Mouse (Mus musculus) neural tube, embryonic 11.5 days (tissue): ENCODE data around the gene Sept7. TPM values are rescaled to one million over a fixed set of nuclear protein-coding genes. Genes with fewer than 3 reads are reported as not detected.
A peak's percentile ranks its signal among the peaks of the same experiment; 100 is the strongest.

ENCODE experiments used
- ATAC-seq: fragments of 200-750 bp; cut with Nextera tagmentation; 2 replicates; pipeline ENCODE4 v1.8.0; 2017; ENCODE audit warnings: moderate number of reproducible peaks, mild to moderate bottlenecking, moderate TSS enrichment, moderate library complexity; ENCODE audit not compliant: insufficient read depth, low FRiP score, low TSS enrichment
- DNase-seq: peaks from one replicate; pipeline ENCODE4 v3.0.0-alpha.2; 2015; ENCODE audit warnings: low spot score
- H3K27ac ChIP-seq: fragments of 300-500 bp; sonication (generic); 2 replicates; pipeline ENCODE4 v1.5.1; 2014; ENCODE audit warnings: low read depth, mild to moderate bottlenecking, low read length
- H3K27me3 ChIP-seq: fragments of 300-500 bp; sonication (generic); 2 replicates; pipeline ENCODE4 v1.6.1; 2014; ENCODE audit warnings: mild to moderate bottlenecking, low read length, mixed read lengths; ENCODE audit not compliant: control insufficient read depth, insufficient read depth
- H3K36me3 ChIP-seq: fragments of 300-500 bp; sonication (generic); 2 replicates; pipeline ENCODE4 v1.6.1; 2014; ENCODE audit warnings: mild to moderate bottlenecking, low read length, moderate library complexity, mixed read lengths; ENCODE audit not compliant: control insufficient read depth, insufficient read depth
- H3K4me1 ChIP-seq: fragments of 300-500 bp; sonication (generic); 2 replicates; pipeline ENCODE4 v1.6.1; 2014; ENCODE audit warnings: low read length, mixed read lengths; ENCODE audit not compliant: control insufficient read depth, insufficient read depth
- H3K4me2 ChIP-seq: fragments of 300-500 bp; sonication (generic); 2 replicates; pipeline ENCODE4 v1.6.1; 2014; ENCODE audit warnings: low read depth, mild to moderate bottlenecking, moderate library complexity
- H3K4me3 ChIP-seq: fragments of 300-500 bp; sonication (generic); 2 replicates; pipeline ENCODE4 v1.5.1; 2014; ENCODE audit warnings: low read depth, low read length
- H3K9ac ChIP-seq: fragments of 300-500 bp; sonication (generic); 2 replicates; pipeline ENCODE4 v1.6.1; 2014; ENCODE audit warnings: mild to moderate bottlenecking, low read length
- H3K9me3 ChIP-seq: fragments of 300-500 bp; sonication (generic); 2 replicates; pipeline ENCODE4 v1.6.1; 2016; ENCODE audit warnings: low read length; ENCODE audit not compliant: control insufficient read depth
- WGBS: fragments of 180-500 bp; shearing (Covaris S2); extraction: QIAGEN DNeasy Blood & Tissue Kit; methylation state at CpG from one replicate; pipeline ENCODE4 v1.1.7; 2014; 5-methylcytosine and 5-hydroxymethylcytosine counted together
- polyA plus RNA-seq: library from polyadenylated mRNA; unstranded; fragments of >200 nt; fragmentation: Nextera tagmentation; extraction: Ambion mirVana; gene quantifications from 2 replicates; pipeline ENCODE4 v1.2.1, GENCODE M21; 2014

Gene Sept7
- polyA plus RNA-seq, 1 experiment from 2014 or later = 311 TPM

GRCm38 (mm10) chr9:25251174-25251573, 1.1 kb upstream of the Sept7 start:
- DNase-seq (no peak), ATAC-seq (no peak)
- no peaks in the 10 kb centered on the region for H3K27me3 ChIP-seq
- 12% methylated on average over 6 of the region's 6 CpGs for WGBS
- peak overlapping the region; percentile 97 for H3K4me3 ChIP-seq
- H3K9ac ChIP-seq = peak overlapping the region; percentile 96
- H3K4me1 ChIP-seq = peaks cover 7% of the 10 kb centered on the region
- peak overlapping the region; percentile 99 for H3K27ac ChIP-seq
- no peaks in the 10 kb centered on the region for H3K9me3 ChIP-seq
- peak overlapping the region; percentile 52 for H3K4me2 ChIP-seq
- H3K36me3 ChIP-seq = no peaks in the 10 kb centered on the region

- peak overlapping the region; percentile 97 for H3K4me3 ChIP-seq
- peak; percentile 91 for DNase-seq
- H3K4me1 ChIP-seq = peaks cover 7% of the 10 kb centered on the region
- peak; percentile 86 for ATAC-seq
- H3K9ac ChIP-seq = peak overlapping the region; percentile 96
- H3K4me2 ChIP-seq = peak overlapping the region; percentile 52
- H3K9me3 ChIP-seq = no peaks in the 10 kb centered on the region
- H3K27me3 ChIP-seq = no peaks in the 10 kb centered on the region
- 0% methylated on average over 41 of the region's 41 CpGs for WGBS
- H3K27ac ChIP-seq = peak overlapping the region; percentile 99
- no peaks in the 10 kb centered on the region for H3K36me3 ChIP-seq
These were observed 492 bp upstream of the Sept7 start for GRCm38 (mm10) chr9:25251611-25252282.

- under 1% methylated on average over 41 of the region's 78 CpGs for WGBS
- H3K9me3 ChIP-seq = no peaks in the 10 kb centered on the region
- peak overlapping the region; percentile 97 for H3K4me3 ChIP-seq
- peak overlapping the region; percentile 96 for H3K9ac ChIP-seq
- peak; percentile 65 for DNase-seq
- peak; percentile 62 for ATAC-seq
- no peaks in the 10 kb centered on the region for H3K36me3 ChIP-seq
- H3K27me3 ChIP-seq = no peaks in the 10 kb centered on the region
- H3K4me2 ChIP-seq = peak overlapping the region; percentile 35
- peaks cover 7% of the 10 kb centered on the region for H3K4me1 ChIP-seq
- H3K27ac ChIP-seq = peak overlapping the region; percentile 99
These were observed 679 bp downstream of the Sept7 start for GRCm38 (mm10) chr9:25252759-25253477.

- Histone ChIP-seq H3K27me3 (no peaks in the 10 kb centered on the region), H3K9me3 (no peaks in the 10 kb centered on the region), H3K36me3 (no peaks in the 10 kb centered on the region), H3K4me3 (peak overlapping the region; percentile 97), H3K27ac (peak overlapping the region; percentile 99; the same call in 1 of the 2 replicates), H3K4me1 (peaks cover 7% of the 10 kb centered on the region), H3K9ac (peak overlapping the region; percentile 96), H3K4me2 (peak overlapping the region; percentile 35)
- no peak for DNase-seq
- ATAC-seq = no peak
- WGBS = 12% methylated on average over 3 of the region's 3 CpGs
These were observed 1.2 kb downstream of the Sept7 start for GRCm38 (mm10) chr9:25253478-25253824.

- Histone ChIP-seq H3K27ac (no peak overlapping the region), H3K4me3 (no peak overlapping the region), H3K27me3 (no peaks in the 10 kb centered on the region), H3K9me3 (no peaks in the 10 kb centered on the region), H3K4me1 (no peaks in the 10 kb centered on the region), H3K4me2 (no peak overlapping the region), H3K9ac (no peak overlapping the region), H3K36me3 (no peaks in the 10 kb centered on the region)
- DNase-seq = no peak
- ATAC-seq = no peak
- 93% methylated on average over 3 of the region's 3 CpGs for WGBS
These were observed 8.2 kb downstream of the Sept7 start for GRCm38 (mm10) chr9:25260411-25260810.

GRCm38 (mm10) chr9:25260979-25261378, 8.7 kb downstream of the Sept7 start:
- Histone ChIP-seq H3K4me3 (no peak overlapping the region), H3K27ac (no peak overlapping the region), H3K9ac (no peak overlapping the region), H3K36me3 (no peaks in the 10 kb centered on the region), H3K9me3 (no peaks in the 10 kb centered on the region), H3K4me2 (no peak overlapping the region), H3K4me1 (no peaks in the 10 kb centered on the region), H3K27me3 (no peaks in the 10 kb centered on the region)
- no peak for DNase-seq
- ATAC-seq = no peak

- WGBS = 89% methylated on average over 1 of the region's 1 CpGs
- ATAC-seq = no peak
These were observed 9.8 kb downstream of the Sept7 start for GRCm38 (mm10) chr9:25262087-25262486.

GRCm38 (mm10) chr9:25265795-25266194, 13.6 kb downstream of the Sept7 start:
- Histone ChIP-seq H3K9ac (no peak overlapping the region), H3K27me3 (no peaks in the 10 kb centered on the region), H3K4me1 (no peaks in the 10 kb centered on the region), H3K27ac (no peak overlapping the region), H3K36me3 (no peaks in the 10 kb centered on the region; the same call in 1 of the 2 replicates), H3K4me2 (no peak overlapping the region), H3K9me3 (no peaks in the 10 kb centered on the region), H3K4me3 (no peak overlapping the region)
- 96% methylated on average over 4 of the region's 4 CpGs for WGBS
- DNase-seq (no peak), ATAC-seq (no peak)

More at GRCm38 (mm10) chr9:25262087-25262486, 9.8 kb downstream of the Sept7 start:
- DNase-seq = no peak
- Histone ChIP-seq H3K36me3 (no peaks in the 10 kb centered on the region), H3K4me2 (no peak overlapping the region), H3K27me3 (no peaks in the 10 kb centered on the region), H3K9me3 (no peaks in the 10 kb centered on the region), H3K4me3 (no peak overlapping the region), H3K9ac (no peak overlapping the region), H3K4me1 (no peaks in the 10 kb centered on the region), H3K27ac (no peak overlapping the region)

- ATAC-seq = no peak
- 97% methylated on average over 3 of the region's 3 CpGs for WGBS
- no peak overlapping the region for H3K4me3 ChIP-seq
These were observed 14.9 kb downstream of the Sept7 start for GRCm38 (mm10) chr9:25267133-25267532.

More at GRCm38 (mm10) chr9:25267133-25267532, 14.9 kb downstream of the Sept7 start:
- Histone ChIP-seq H3K4me1 (no peaks in the 10 kb centered on the region), H3K27ac (no peak overlapping the region), H3K36me3 (no peaks in the 10 kb centered on the region; the same call in 1 of the 2 replicates), H3K27me3 (no peaks in the 10 kb centered on the region), H3K4me2 (no peak overlapping the region), H3K9me3 (no peaks in the 10 kb centered on the region), H3K9ac (no peak overlapping the region)
- DNase-seq = no peak
